Mouse (Mus musculus) midbrain, embryonic 11.5 days (tissue): ENCODE measurements around the gene Ranbp10. TPM values are rescaled to one million over a fixed set of nuclear protein-coding genes. Genes with fewer than 3 reads are reported as not detected.

Experiments used
- ATAC-seq: fragments of 200-750 bp; cut with Nextera tagmentation; 2 replicates; pipeline ENCODE4 v1.8.0; 2017; ENCODE audit warnings: moderate TSS enrichment, moderate library complexity; ENCODE audit not compliant: low FRiP score
- DNase-seq: peaks from one replicate; pipeline ENCODE4 v3.0.0; 2015; ENCODE audit warnings: low spot score; ENCODE audit errors: missing footprints
- H3K27ac ChIP-seq: fragments of 300-500 bp; sonication (generic); 2 replicates; pipeline ENCODE4 v1.5.1; 2014; ENCODE audit warnings: low read depth, low read length
- H3K27me3 ChIP-seq: fragments of 300-500 bp; sonication (generic); 2 replicates; pipeline ENCODE4 v1.6.1; 2014; ENCODE audit warnings: mild to moderate bottlenecking, low read length, moderate library complexity, mixed read lengths; ENCODE audit not compliant: control insufficient read depth, insufficient read depth
- H3K36me3 ChIP-seq: fragments of 300-500 bp; sonication (generic); 2 replicates; pipeline ENCODE4 v1.6.1; 2014; ENCODE audit warnings: mild to moderate bottlenecking, low read length, moderate library complexity, mixed read lengths; ENCODE audit not compliant: control insufficient read depth, insufficient read depth
- H3K4me1 ChIP-seq: fragments of 300-500 bp; sonication (generic); 2 replicates; pipeline ENCODE4 v1.6.1; 2014; ENCODE audit warnings: low read length; ENCODE audit not compliant: control insufficient read depth, insufficient read depth
- H3K4me2 ChIP-seq: fragments of 300-500 bp; sonication (generic); 2 replicates; pipeline ENCODE4 v1.6.1; 2014; ENCODE audit warnings: mild to moderate bottlenecking, moderate library complexity
- H3K4me3 ChIP-seq: fragments of 300-500 bp; sonication (generic); 2 replicates; pipeline ENCODE4 v1.5.1; 2014; ENCODE audit warnings: low read depth, low read length
- H3K9ac ChIP-seq: fragments of 300-500 bp; sonication (generic); 2 replicates; pipeline ENCODE4 v1.6.1; 2014; ENCODE audit warnings: low read length
- H3K9me3 ChIP-seq: fragments of 300-500 bp; sonication (generic); 2 replicates; pipeline ENCODE4 v1.6.1; 2016; ENCODE audit warnings: low read length; ENCODE audit not compliant: control insufficient read depth
- WGBS: fragments of 180-500 bp; shearing (Covaris S2); extraction: QIAGEN DNeasy Blood & Tissue Kit; methylation state at CpG from one replicate; pipeline ENCODE4 v1.1.7; 2014; 5-methylcytosine and 5-hydroxymethylcytosine counted together
- polyA plus RNA-seq: library from polyadenylated mRNA; unstranded; fragments of >200 nt; fragmentation: Nextera tagmentation; extraction: Ambion mirVana; gene quantifications from 2 replicates; pipeline ENCODE4 v1.2.1, GENCODE M21; 2014

Gene Ranbp10
- polyA plus RNA-seq, 1 experiment from 2014 or later = 10.9 TPM

DNA sequence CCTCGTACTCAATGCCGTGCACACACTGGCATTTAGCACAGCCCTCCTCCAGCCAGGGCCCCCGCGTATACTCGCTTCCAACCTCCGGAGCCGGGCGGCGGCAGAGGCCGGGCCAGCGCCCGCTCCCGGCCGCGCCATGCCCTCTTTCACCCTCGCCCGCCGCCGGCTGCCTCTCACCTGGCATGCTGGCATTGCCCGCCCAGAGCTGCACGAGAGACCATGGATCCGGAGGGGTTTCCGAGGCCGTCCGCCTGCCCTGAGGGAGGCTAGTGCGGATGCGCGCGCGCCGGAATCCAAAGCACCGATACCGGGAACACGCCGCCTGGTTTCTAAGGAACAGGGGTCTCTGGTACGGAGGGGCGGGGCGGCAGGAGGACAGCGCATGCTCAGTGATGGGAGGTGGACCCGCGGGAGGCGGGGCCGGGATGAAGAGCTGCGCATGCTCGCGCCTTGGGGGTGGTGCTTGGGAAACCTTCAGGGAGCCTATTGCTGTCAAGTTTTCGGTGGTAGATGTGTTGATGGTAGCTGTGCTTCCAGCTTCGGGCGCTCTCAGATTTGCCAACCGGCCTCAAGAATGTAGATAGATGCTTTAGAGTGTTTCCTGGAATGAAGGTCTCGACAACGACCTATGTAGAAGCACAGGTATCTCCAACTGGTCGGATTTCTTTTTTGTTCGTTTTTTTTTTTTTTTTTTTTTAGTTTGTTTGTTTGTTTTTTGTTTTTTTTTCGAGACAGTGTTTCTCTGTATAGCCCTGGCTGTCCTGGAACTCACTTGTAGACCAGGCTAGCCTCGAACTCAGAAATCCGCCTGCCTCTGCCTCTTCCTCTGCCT, 68.7 kb downstream of the Ranbp10 start, which contains the start of gene Gfod2:
TSS of gene Gfod2 (minus strand) at position 388 of the 832 bp plus-strand sequence.
- WGBS = 4% methylated on average over 57 of the region's 57 CpGs

DNA sequence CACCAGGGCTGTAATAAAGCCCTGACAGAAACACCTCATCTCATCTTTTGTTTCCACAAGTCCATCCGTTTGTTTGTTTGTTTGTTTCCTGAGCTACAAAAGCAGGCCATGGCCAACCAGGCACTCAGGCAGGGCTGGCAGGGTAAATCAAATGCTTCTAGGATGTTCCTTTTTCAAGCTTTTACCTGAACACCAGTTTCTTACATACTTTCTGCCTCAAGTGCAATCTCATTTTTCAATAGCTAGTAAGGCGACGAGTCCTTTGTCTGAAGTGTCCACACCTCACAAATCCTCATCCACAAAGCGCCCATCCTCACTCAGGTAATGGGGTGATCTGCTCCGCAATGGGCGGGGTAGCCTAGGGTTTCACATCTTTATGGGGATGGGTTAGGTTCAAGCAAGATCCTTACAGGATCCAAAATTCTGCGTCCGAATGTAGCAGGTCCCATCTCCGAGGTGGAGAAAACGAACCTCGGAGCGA, 69.3 kb downstream of the Ranbp10 start:
- H3K27me3 ChIP-seq = no peaks in the 10 kb centered on the region
- peak; percentile 90 for DNase-seq
- WGBS = 3% methylated on average over 12 of the region's 12 CpGs
- peak overlapping the region; percentile 58 for H3K27ac ChIP-seq
- peaks cover 5% of the 10 kb centered on the region for H3K4me1 ChIP-seq
- peak overlapping the region; percentile 58 for H3K4me2 ChIP-seq
- H3K36me3 ChIP-seq = no peaks in the 10 kb centered on the region
- no peak for ATAC-seq
- H3K9me3 ChIP-seq = no peaks in the 10 kb centered on the region
- peak overlapping the region; percentile 90 for H3K4me3 ChIP-seq
- peak overlapping the region; percentile 87 for H3K9ac ChIP-seq

More for the DNA sequence above, 68.7 kb downstream of the Ranbp10 start, which contains the start of gene Gfod2:
- peak within 1 kb of the TSS; percentile 58 for H3K27ac ChIP-seq
- H3K36me3 ChIP-seq = no peaks in the 10 kb centered on the region
- no peaks in the 10 kb centered on the region for H3K9me3 ChIP-seq
- H3K4me3 ChIP-seq = peak within 1 kb of the TSS; percentile 90
- peak within 1 kb of the TSS; percentile 58 for H3K4me2 ChIP-seq
- ATAC-seq (peak; percentile 98), DNase-seq (peak; percentile 99)
- peaks cover 5% of the 10 kb centered on the region for H3K4me1 ChIP-seq
- peak within 1 kb of the TSS; percentile 87 for H3K9ac ChIP-seq
- H3K27me3 ChIP-seq = no peaks in the 10 kb centered on the region

GRCm38 (mm10) chr8:105754688-105755087, 72.5 kb downstream of the Ranbp10 start:
- no peak overlapping the region for H3K9ac ChIP-seq
- 90% methylated on average over 2 of the region's 2 CpGs for WGBS
- no peak overlapping the region for H3K27ac ChIP-seq
- no peak overlapping the region for H3K4me2 ChIP-seq
- ATAC-seq (no peak), DNase-seq (no peak)
- H3K27me3 ChIP-seq = no peaks in the 10 kb centered on the region
- H3K4me1 ChIP-seq = peaks cover 10% of the 10 kb centered on the region
- no peaks in the 10 kb centered on the region for H3K9me3 ChIP-seq
- H3K4me3 ChIP-seq = no peak overlapping the region
- no peaks in the 10 kb centered on the region for H3K36me3 ChIP-seq

GRCm38 (mm10) chr8:105753916-105754315, 73.2 kb downstream of the Ranbp10 start:
- no peaks in the 10 kb centered on the region for H3K9me3 ChIP-seq
- H3K4me2 ChIP-seq = no peak overlapping the region
- H3K4me3 ChIP-seq = no peak overlapping the region
- no peak for DNase-seq
- no peak for ATAC-seq
- H3K9ac ChIP-seq = no peak overlapping the region
- no peak overlapping the region for H3K27ac ChIP-seq
- WGBS = 83% methylated on average over 2 of the region's 2 CpGs
- no peaks in the 10 kb centered on the region for H3K36me3 ChIP-seq
- H3K27me3 ChIP-seq = no peaks in the 10 kb centered on the region
- H3K4me1 ChIP-seq = peaks cover 10% of the 10 kb centered on the region

- H3K27me3 ChIP-seq = no peaks in the 10 kb centered on the region
- WGBS = 23% methylated on average over 11 of the region's 11 CpGs
- no peak overlapping the region for H3K9ac ChIP-seq
- no peak overlapping the region for H3K4me2 ChIP-seq
- no peaks in the 10 kb centered on the region for H3K36me3 ChIP-seq
- DNase-seq (peak; percentile 83), ATAC-seq (no peak)
- 0 out of 2 replicates have a peak, but pooled peaks cover 5% of the 10 kb centered on the region for H3K4me1 ChIP-seq
- no peaks in the 10 kb centered on the region for H3K9me3 ChIP-seq
- H3K4me3 ChIP-seq = no peak overlapping the region
- no peak overlapping the region for H3K27ac ChIP-seq
Measured at GRCm38 (mm10) chr8:105750606-105751005, 76.5 kb downstream of the Ranbp10 start.

DNA sequence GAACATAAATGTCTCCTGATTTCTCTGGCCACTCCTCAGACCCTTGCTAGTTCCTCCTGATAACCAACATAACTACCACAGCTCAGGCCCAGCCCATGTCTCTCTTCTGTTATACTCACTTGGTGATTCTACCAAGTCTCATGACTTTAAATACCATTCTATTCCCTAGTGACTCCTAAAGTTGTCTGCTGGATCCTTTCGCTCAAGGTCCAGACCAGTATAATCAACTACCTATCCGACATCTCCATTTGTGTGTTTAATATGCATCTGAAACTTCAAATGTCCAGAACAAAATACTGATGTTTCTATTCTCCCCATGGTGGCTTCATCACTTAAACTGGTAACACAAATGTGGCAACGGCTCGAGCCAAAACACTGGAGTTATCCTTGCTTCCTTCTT, 83.8 kb downstream of the Ranbp10 start:
- ATAC-seq = no peak

GRCm38 (mm10) chr8:105739216-105739615, 87.9 kb downstream of the Ranbp10 start:
- no peak overlapping the region for H3K4me3 ChIP-seq
- ATAC-seq (no peak), DNase-seq (no peak)
- H3K36me3 ChIP-seq = no peaks in the 10 kb centered on the region
- H3K9ac ChIP-seq = no peak overlapping the region
- no peak overlapping the region for H3K4me2 ChIP-seq
- H3K27ac ChIP-seq = no peak overlapping the region
- WGBS = 88% methylated on average over 5 of the region's 5 CpGs
- H3K4me1 ChIP-seq = no peaks in the 10 kb centered on the region
- no peaks in the 10 kb centered on the region for H3K9me3 ChIP-seq
- no peaks in the 10 kb centered on the region for H3K27me3 ChIP-seq

More for the DNA sequence above, 83.8 kb downstream of the Ranbp10 start:
- DNase-seq = no peak
- no peak overlapping the region for H3K9ac ChIP-seq
- no peak overlapping the region for H3K4me3 ChIP-seq
- H3K4me1 ChIP-seq = no peaks in the 10 kb centered on the region
- no peaks in the 10 kb centered on the region for H3K27me3 ChIP-seq
- H3K9me3 ChIP-seq = no peaks in the 10 kb centered on the region
- H3K4me2 ChIP-seq = no peak overlapping the region
- 96% methylated on average over 4 of the region's 4 CpGs for WGBS
- H3K27ac ChIP-seq = no peak overlapping the region
- no peaks in the 10 kb centered on the region for H3K36me3 ChIP-seq

GRCm38 (mm10) chr8:105732186-105732585, 95.0 kb downstream of the Ranbp10 start:
- H3K9ac ChIP-seq = no peak overlapping the region
- H3K4me2 ChIP-seq = no peak overlapping the region
- 0 out of 2 replicates have a peak, but pooled peaks cover 3% of the 10 kb centered on the region for H3K36me3 ChIP-seq
- no peaks in the 10 kb centered on the region for H3K4me1 ChIP-seq
- H3K27ac ChIP-seq = no peak overlapping the region
- DNase-seq = no peak
- whole genome bisulfite sequencing = 95% methylated on average over 5 of the region's 5 CpGs
- no peaks in the 10 kb centered on the region for H3K27me3 ChIP-seq
- H3K9me3 ChIP-seq = no peaks in the 10 kb centered on the region
- no peak overlapping the region for H3K4me3 ChIP-seq
- ATAC-seq = no peak

DNA sequence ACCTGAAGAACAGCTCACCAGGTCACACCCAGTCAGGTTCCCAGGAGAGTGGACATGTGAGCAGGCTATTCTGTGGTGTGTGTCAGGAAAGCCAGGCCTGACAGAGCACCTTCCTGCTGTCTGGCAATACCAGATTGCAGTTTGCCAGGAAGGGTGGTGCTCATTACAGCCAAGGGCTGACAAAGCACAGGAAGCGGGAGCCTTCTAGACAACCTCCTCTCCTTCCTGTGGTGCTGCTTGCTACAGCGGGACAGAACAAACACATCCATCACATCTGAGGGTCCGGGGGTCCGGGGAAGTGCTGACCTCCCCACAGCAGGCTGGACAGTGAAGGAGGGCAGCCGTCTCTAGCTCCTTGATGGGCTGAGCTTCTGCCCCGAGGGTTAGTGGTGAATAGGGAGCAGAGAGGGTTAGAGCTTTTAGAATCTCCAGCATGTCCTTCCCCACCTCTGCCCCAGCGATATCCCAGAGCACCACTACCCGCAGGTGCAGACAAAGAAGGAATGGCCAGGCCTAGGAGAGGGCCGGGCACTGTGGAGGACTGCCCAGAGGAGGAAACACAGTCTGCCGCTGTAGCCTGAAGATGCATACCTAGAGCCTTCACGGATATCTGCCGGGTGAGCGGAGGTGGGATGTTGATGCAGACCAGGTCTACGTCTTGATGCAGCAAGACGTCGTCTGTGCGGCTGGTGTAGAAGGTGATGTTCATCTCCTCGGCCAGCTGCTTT, 99.6 kb downstream of the Ranbp10 start:
- Histone ChIP-seq H3K36me3 (peaks cover 3% of the 10 kb centered on the region; the same call in 1 of the 2 replicates), H3K4me3 (no peak overlapping the region), H3K9ac (no peak overlapping the region), H3K4me1 (no peaks in the 10 kb centered on the region), H3K27me3 (no peaks in the 10 kb centered on the region), H3K9me3 (no peaks in the 10 kb centered on the region), H3K4me2 (no peak overlapping the region), H3K27ac (no peak overlapping the region)
- WGBS = 90% methylated on average over 18 of the region's 18 CpGs
- ATAC-seq = no peak
- DNase-seq = no peak
